Comparison of ENCODE assay signal across 10 mouse cellular contexts in genomic region chr5:51537646-51538030, GRCm38 (mm10).
"Had no signal": no experiment of that assay in that cellular context is flagged by ENCODE, and none has a peak within 500 bp of the region (broad histone marks: within the 10 kb centered on the region; RNA-seq: fewer than 3 reads in every experiment).

No protein-coding gene starts in this region.

- H3K27ac ChIP-seq: layer of hippocampus, adult 2 months; limb, embryonic 12.5 days; liver, embryonic 12.5 days; lung, embryonic 15.5 days; macrophage; midbrain, embryonic 12.5 days had no signal

- H3K4me3 ChIP-seq: layer of hippocampus, adult 2 months; limb, embryonic 12.5 days; liver, embryonic 12.5 days; lung, embryonic 15.5 days; megakaryocyte, embryonic 14.5 days; midbrain, embryonic 12.5 days had no signal

- H3K4me2 ChIP-seq: limb, embryonic 12.5 days; liver, embryonic 12.5 days; lung, embryonic 15.5 days; midbrain, embryonic 12.5 days had no signal

- H3K9me3 ChIP-seq: limb, embryonic 12.5 days; liver, embryonic 12.5 days; lung, embryonic 15.5 days; megakaryocyte, embryonic 14.5 days; midbrain, embryonic 12.5 days had no signal

- H3K36me3 ChIP-seq: limb, embryonic 12.5 days; liver, embryonic 12.5 days; lung, embryonic 15.5 days; midbrain, embryonic 12.5 days had no signal

- ATAC-seq: liver, embryonic 12.5 days had no signal

- DNase-seq: lung, postnatal 14 days; right cerebral cortex, postnatal 14 days; thymus, postnatal 36 days had no signal

- H3K27me3 ChIP-seq: limb, embryonic 12.5 days; liver, embryonic 12.5 days; lung, embryonic 15.5 days; megakaryocyte, embryonic 14.5 days; midbrain, embryonic 12.5 days had no signal

- H3K9ac ChIP-seq: limb, embryonic 12.5 days; liver, embryonic 12.5 days; lung, embryonic 15.5 days; midbrain, embryonic 12.5 days had no signal

- H3K4me1 ChIP-seq: limb, embryonic 12.5 days; liver, embryonic 12.5 days; lung, embryonic 15.5 days; megakaryocyte, embryonic 14.5 days; midbrain, embryonic 12.5 days had no signal
